Mouse (Mus musculus): ENCODE results near the gene Slc25a35. TPM values are rescaled to one million over a fixed set of nuclear protein-coding genes. Genes with fewer than 3 reads are reported as not detected.

Gene Slc25a35
- total and polyA plus RNA-seq, 3 experiments, result 0.83 to 1.6 TPM; not detected in 1

DNA sequence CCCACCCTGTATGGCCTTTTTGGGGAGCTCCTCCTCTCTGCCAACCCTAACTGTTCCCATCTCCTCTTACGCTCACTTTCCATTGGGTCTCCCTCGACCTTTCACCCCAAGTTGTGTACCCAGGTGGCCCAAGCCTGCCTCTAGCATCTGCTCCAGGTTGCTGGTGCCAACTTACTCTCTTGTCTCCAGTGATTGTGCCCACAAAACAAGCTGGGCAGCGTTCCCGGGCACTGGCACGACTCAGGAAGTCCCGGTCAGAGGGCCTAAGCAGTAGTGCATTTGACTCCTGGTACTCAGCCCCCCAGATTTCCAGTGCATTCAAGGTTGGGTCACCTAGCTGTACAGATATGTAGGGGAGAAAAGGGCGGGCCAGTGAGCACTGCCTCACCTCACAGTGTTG, 25.2 kb downstream of the Slc25a35 start:
- Histone ChIP-seq H3K9ac (ENCODE audit: insufficient read depth, low read depth) (no peak overlapping the region), H3K79me2 (replicated peaks; ENCODE audit: control insufficient read depth, extremely low read depth, insufficient read depth, poor library complexity, severe bottlenecking) (no peaks in the 10 kb centered on the region), H3K27ac (ENCODE audit: insufficient read depth, low read depth) (no peak overlapping the region), H3K36me3 (replicated peaks in 1 of 2; ENCODE audit: control insufficient read depth in 1 of 2, insufficient read depth in 1 of 2, low read length in 1 of 2) (peaks cover 81 to 97% of the 10 kb centered on the region in 2 experiments), H3K9me3 (replicated peaks; ENCODE audit: low read length) (no peaks in the 10 kb centered on the region), H3K4me3 (replicated peaks in 1 of 3; ENCODE audit: low read depth in 2 of 3, low read length in 2 of 3, poor library complexity in 1 of 3) (no peak overlapping the region), H3K4me1 (ENCODE audit: control insufficient read depth in 1 of 2, insufficient read depth in 2 of 2) (no peaks in the 10 kb centered on the region), H3K4me2 (ENCODE audit: insufficient read depth, low read depth, poor library complexity, severe bottlenecking) (no peak overlapping the region), H3K27me3 (replicated peaks) (no peaks in the 10 kb centered on the region)
- no peak for DNase-seq (ENCODE audit: extremely low read depth)
- no peak for TF ChIP-seq GABPA (IDR thresholded peaks at IDR 0.05; ENCODE audit: insufficient replicate concordance, low read depth, low read length)
- TF ChIP-seq HCFC1 (IDR thresholded peaks at IDR 0.05; ENCODE audit: low read depth, low read length), result no peak
- TF ChIP-seq JUN (IDR thresholded peaks at IDR 0.05; ENCODE audit: insufficient read depth, low read depth, low read length), result no peak
- TF ChIP-seq IRF4 (IDR thresholded peaks at IDR 0.05; ENCODE audit: low read depth, low read length), result no peak
- no peak for TF ChIP-seq CTCF (conservative IDR thresholded peaks at IDR 0.05 in 1 of 2, IDR thresholded peaks at IDR 0.05 in 1 of 2; ENCODE audit: low read depth in 2 of 2, low read length in 2 of 2)
- no peak for TF ChIP-seq USF1 (IDR thresholded peaks at IDR 0.05; ENCODE audit: low read depth, low read length)
- TF ChIP-seq ZNF384 (IDR thresholded peaks at IDR 0.05; ENCODE audit: low read depth, low read length), result no peak
- no peak for TF ChIP-seq JUND (conservative IDR thresholded peaks at IDR 0.05; ENCODE audit: low read depth, low read length)
- in situ Hi-C loops (cut with MboI; ENCODE audit: low pct_ligation_motif_present, low pct_unique_long_range_greater_than_20kb, low sequenced_read_pairs) (no loop called here), dilution Hi-C loops (cut with MboI; ENCODE audit: extremely low pct_ligation_motif_present, extremely low pct_unique_long_range_greater_than_20kb, low sequenced_read_pairs) (no loop called here)

DNA sequence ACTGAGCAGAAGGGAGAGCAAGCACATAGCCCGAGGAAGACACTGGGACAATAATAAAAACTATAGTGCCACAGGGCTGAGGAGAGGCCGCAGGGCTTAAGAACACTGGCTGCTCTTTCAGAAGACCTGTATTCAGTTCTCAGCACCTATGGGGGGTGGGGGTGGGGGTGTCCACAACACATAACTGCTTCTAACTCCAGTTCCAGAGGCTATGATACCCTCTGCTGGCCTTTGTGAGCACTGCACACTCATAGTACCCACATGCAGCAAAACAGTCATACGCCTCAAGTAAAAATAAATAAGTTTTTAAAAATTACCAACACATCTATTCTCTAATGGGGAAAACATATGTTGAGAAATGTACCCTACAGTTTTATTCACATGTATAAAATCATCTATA, 26.4 kb downstream of the Slc25a35 start:
- no peaks in the 10 kb centered on the region for H3K79me2 ChIP-seq (replicated peaks; ENCODE audit: control insufficient read depth, extremely low read depth, insufficient read depth, poor library complexity, severe bottlenecking)
- H3K9ac ChIP-seq (ENCODE audit: insufficient read depth, low read depth), result no peak overlapping the region
- H3K4me3 ChIP-seq (replicated peaks in 1 of 3; ENCODE audit: low read depth in 2 of 3, low read length in 2 of 3, poor library complexity in 1 of 3), result no peak overlapping the region
- peak; percentile 46 for DNase-seq (ENCODE audit: extremely low read depth)
- TF ChIP-seq E2F4 (IDR thresholded peaks at IDR 0.05; ENCODE audit: insufficient replicate concordance, low read depth, low read length) (no peak), SMC3 (IDR thresholded peaks at IDR 0.05; ENCODE audit: low read depth, low read length) (peak; percentile 21; the same call in 1 of the 2 replicates), CTCF (conservative IDR thresholded peaks at IDR 0.05 in 1 of 2, IDR thresholded peaks at IDR 0.05 in 1 of 2; ENCODE audit: low read depth in 2 of 2, low read length in 2 of 2) (peak in 1 of 2 experiments; percentile 61; a peak in 3 of 4 replicates), RAD21 (IDR thresholded peaks at IDR 0.05; ENCODE audit: low read depth, low read length) (peak; percentile 21), JUND (conservative IDR thresholded peaks at IDR 0.05; ENCODE audit: low read depth, low read length) (no peak), MAX (IDR thresholded peaks at IDR 0.05; ENCODE audit: low read length) (no peak)
- H3K27me3 ChIP-seq (replicated peaks), result no peaks in the 10 kb centered on the region
- H3K9me3 ChIP-seq (replicated peaks; ENCODE audit: low read length), result no peaks in the 10 kb centered on the region
- no peak overlapping the region for H3K4me2 ChIP-seq (ENCODE audit: insufficient read depth, low read depth, poor library complexity, severe bottlenecking)
- peaks cover 87 to 99% of the 10 kb centered on the region in 2 experiments for H3K36me3 ChIP-seq (replicated peaks in 1 of 2; ENCODE audit: control insufficient read depth in 1 of 2, insufficient read depth in 1 of 2, low read length in 1 of 2)
- H3K4me1 ChIP-seq (ENCODE audit: control insufficient read depth in 1 of 2, insufficient read depth in 2 of 2), result no peaks in the 10 kb centered on the region
- in situ Hi-C loops (cut with MboI; ENCODE audit: low pct_ligation_motif_present, low pct_unique_long_range_greater_than_20kb, low sequenced_read_pairs), result no loop called here
- H3K27ac ChIP-seq (ENCODE audit: insufficient read depth, low read depth), result no peak overlapping the region
- dilution Hi-C loops (cut with MboI; ENCODE audit: extremely low pct_ligation_motif_present, extremely low pct_unique_long_range_greater_than_20kb, low sequenced_read_pairs), result no loop called here

DNA sequence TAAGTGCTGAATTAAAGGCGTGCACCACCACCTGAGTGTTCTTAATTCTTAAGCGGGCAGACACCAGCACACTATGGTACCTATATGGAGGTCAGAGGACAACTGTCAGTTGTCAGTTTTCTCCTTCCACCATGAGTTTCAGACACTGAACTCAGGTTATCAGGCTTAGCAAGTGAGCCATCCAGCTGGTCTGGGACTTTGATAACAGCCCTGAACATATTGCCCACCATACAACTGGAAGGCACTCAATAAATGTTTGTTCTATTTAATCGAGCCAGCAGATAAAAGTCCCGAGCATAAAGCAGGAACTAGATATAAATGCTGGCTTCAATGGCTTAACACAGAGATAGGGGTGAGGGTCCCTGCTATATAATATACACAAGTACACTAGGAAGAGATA, 29.1 kb downstream of the Slc25a35 start:
- Histone ChIP-seq H3K79me2 (replicated peaks; ENCODE audit: control insufficient read depth, extremely low read depth, insufficient read depth, poor library complexity, severe bottlenecking) (no peaks in the 10 kb centered on the region), H3K36me3 (replicated peaks in 1 of 2; ENCODE audit: control insufficient read depth in 1 of 2, insufficient read depth in 1 of 2, low read length in 1 of 2) (peaks cover 86 to 98% of the 10 kb centered on the region in 2 experiments), H3K4me2 (ENCODE audit: insufficient read depth, low read depth, poor library complexity, severe bottlenecking) (no peak overlapping the region), H3K4me3 (replicated peaks in 1 of 3; ENCODE audit: low read depth in 2 of 3, low read length in 2 of 3, poor library complexity in 1 of 3) (no peak overlapping the region), H3K9me3 (replicated peaks; ENCODE audit: low read length) (no peaks in the 10 kb centered on the region), H3K9ac (ENCODE audit: insufficient read depth, low read depth) (no peak overlapping the region), H3K4me1 (ENCODE audit: control insufficient read depth in 1 of 2, insufficient read depth in 2 of 2) (no peaks in the 10 kb centered on the region), H3K27me3 (replicated peaks) (no peaks in the 10 kb centered on the region), H3K27ac (ENCODE audit: insufficient read depth, low read depth) (no peak overlapping the region)
- dilution Hi-C loops (cut with MboI; ENCODE audit: extremely low pct_ligation_motif_present, extremely low pct_unique_long_range_greater_than_20kb, low sequenced_read_pairs) (no loop called here), in situ Hi-C loops (cut with MboI; ENCODE audit: low pct_ligation_motif_present, low pct_unique_long_range_greater_than_20kb, low sequenced_read_pairs) (no loop called here)
- DNase-seq (ENCODE audit: extremely low read depth), result no peak
- no peak for TF ChIP-seq IRF4 (IDR thresholded peaks at IDR 0.05; ENCODE audit: low read depth, low read length)
- no peak for TF ChIP-seq ZKSCAN1 (IDR thresholded peaks at IDR 0.05; ENCODE audit: borderline replicate concordance, low read depth, low read length)
- no peak for TF ChIP-seq POLR2AphosphoS2 (IDR thresholded peaks at IDR 0.05; ENCODE audit: low read depth, low read length)
- TF ChIP-seq CHD1 (IDR thresholded peaks at IDR 0.05; ENCODE audit: low read depth, low read length), result no peak
- no peak for TF ChIP-seq EP300 (IDR thresholded peaks at IDR 0.05; ENCODE audit: low read length)
- no peak for TF ChIP-seq ZC3H11A (IDR thresholded peaks at IDR 0.05; ENCODE audit: low read depth, low read length)
- no peak for TF ChIP-seq USF1 (IDR thresholded peaks at IDR 0.05; ENCODE audit: low read depth, low read length)
- TF ChIP-seq ETS1 (conservative IDR thresholded peaks at IDR 0.05; ENCODE audit: low read depth, low read length), result no peak
- TF ChIP-seq MAZ (IDR thresholded peaks at IDR 0.05; ENCODE audit: low read depth, low read length), result no peak
- TF ChIP-seq E2F4 (IDR thresholded peaks at IDR 0.05; ENCODE audit: insufficient replicate concordance, low read depth, low read length), result no peak
- no peak for TF ChIP-seq UBTF (IDR thresholded peaks at IDR 0.05; ENCODE audit: low read depth, low read length)
- TF ChIP-seq SMC3 (IDR thresholded peaks at IDR 0.05; ENCODE audit: low read depth, low read length), result no peak
- TF ChIP-seq JUN (IDR thresholded peaks at IDR 0.05; ENCODE audit: insufficient read depth, low read depth, low read length), result no peak
